Mouse (Mus musculus): ENCODE results near the gene Actl10.
A peak's percentile ranks its signal among the peaks of the same experiment; 100 is the strongest.

DNA sequence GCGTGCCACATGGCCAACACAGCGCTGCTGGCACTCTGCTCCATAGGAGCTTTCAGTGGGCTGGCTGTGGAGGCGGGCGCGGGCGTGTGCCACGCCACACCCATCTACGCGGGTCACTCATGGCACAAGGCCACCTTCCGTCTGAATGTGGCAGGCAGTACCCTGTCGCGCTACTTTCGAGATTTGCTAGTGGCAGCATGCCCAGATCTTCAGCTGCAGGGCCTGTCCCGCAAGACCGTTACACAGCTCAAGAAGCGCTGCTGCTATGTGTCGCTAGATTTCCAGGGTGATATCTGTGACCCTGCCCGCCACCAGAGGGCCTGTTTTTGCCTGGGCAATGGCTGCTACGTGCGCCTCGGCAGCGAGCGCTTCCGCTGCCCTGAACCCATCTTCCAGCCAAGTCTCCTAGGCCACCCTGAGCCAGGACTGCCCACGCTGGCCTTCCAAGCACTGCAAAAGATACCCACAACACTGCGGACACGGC lies 890 bp downstream of the Actl10 start:
- peak; percentile 27 for TF ChIP-seq CTCF (conservative IDR thresholded peaks at IDR 0.05; ENCODE audit: low read length)
- TF ChIP-seq POU5F1 (IDR thresholded peaks at IDR 0.05; ENCODE audit: borderline replicate concordance, low read length) = no peak

Data from E14TG2a.4 (cell line).